Mouse (Mus musculus) liver, embryonic 15.5 days (tissue): ENCODE data around the gene Vstm4. TPM values are rescaled to one million over a fixed set of nuclear protein-coding genes. Genes with fewer than 3 reads are reported as not detected.

ENCODE experiments used
- ATAC-seq: fragments of 200-750 bp; cut with Nextera tagmentation; 2 replicates; pipeline ENCODE4 v1.8.0; 2017; ENCODE audit warnings: moderate number of reproducible peaks, mild to moderate bottlenecking, moderate library complexity; ENCODE audit not compliant: insufficient read depth
- H3K27ac ChIP-seq: fragments of 300-500 bp; sonication (generic); replicated peaks from 2 replicates; pipeline ENCODE4 v1.5.1; 2015; ENCODE audit warnings: mild to moderate bottlenecking, inconsistent platforms
- H3K27me3 ChIP-seq: fragments of 300-500 bp; sonication (generic); 2 replicates; pipeline ENCODE4 v1.6.1; 2015; ENCODE audit warnings: mild to moderate bottlenecking, inconsistent platforms
- H3K36me3 ChIP-seq: fragments of 300-500 bp; sonication (generic); replicated peaks from 2 replicates; pipeline ENCODE4 v1.6.1; 2015; ENCODE audit warnings: moderate library complexity, mild to moderate bottlenecking, inconsistent platforms
- H3K4me1 ChIP-seq: fragments of 300-500 bp; sonication (generic); replicated peaks from 2 replicates; pipeline ENCODE4 v1.6.1; 2015; ENCODE audit warnings: inconsistent platforms
- H3K4me2 ChIP-seq: fragments of 300-500 bp; sonication (generic); 2 replicates; pipeline ENCODE4 v1.6.1; 2015; ENCODE audit warnings: moderate library complexity, mild to moderate bottlenecking, inconsistent platforms
- H3K4me3 ChIP-seq: fragments of 300-500 bp; sonication (generic); replicated peaks from 2 replicates; pipeline ENCODE4 v1.5.1; 2015; ENCODE audit warnings: mild to moderate bottlenecking, inconsistent platforms
- H3K9ac ChIP-seq: fragments of 300-500 bp; sonication (generic); 2 replicates; pipeline ENCODE4 v1.6.1; 2015; ENCODE audit warnings: moderate library complexity, mild to moderate bottlenecking, inconsistent platforms
- H3K9me3 ChIP-seq: fragments of 300-500 bp; sonication (generic); replicated peaks from 2 replicates; pipeline ENCODE4 v1.6.1; 2016; ENCODE audit warnings: inconsistent platforms
- WGBS: fragments of 180-500 bp; shearing (Covaris S2); methylation state at CpG from one replicate; pipeline ENCODE4 v1.1.7; 2015; ENCODE audit warnings: mixed read lengths; ENCODE audit not compliant: insufficient replicate concordance; 5-methylcytosine and 5-hydroxymethylcytosine counted together
- polyA plus RNA-seq: library from polyadenylated mRNA; unstranded; fragments of >200 nt; fragmentation: Nextera tagmentation; extraction: Ambion mirVana; gene quantifications from 2 replicates; pipeline ENCODE4 v1.2.1, GENCODE M21; 2015

The Vstm4 gene
- polyA plus RNA-seq, 1 experiment from 2014 or later: 4.7 TPM

DNA sequence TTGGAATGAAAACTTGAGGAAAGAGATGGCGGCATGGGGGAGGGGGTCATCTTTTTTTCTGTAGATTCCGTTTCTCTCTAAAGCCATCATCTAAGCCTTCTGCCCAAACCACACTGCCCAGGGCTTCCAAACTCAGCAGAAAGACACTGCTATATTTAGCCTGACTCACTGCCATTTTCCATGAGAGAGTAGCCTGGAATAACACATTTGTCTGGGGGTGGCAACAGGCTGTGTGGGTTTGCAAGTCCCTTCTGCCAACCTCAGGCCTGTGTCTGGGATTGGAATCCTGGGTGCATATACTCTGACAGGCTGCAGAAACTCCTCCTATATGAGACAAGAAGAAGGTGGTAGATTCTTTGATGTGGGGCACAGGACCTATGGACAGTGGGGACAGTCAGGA, 91.0 kb downstream of the Vstm4 start:
- Histone ChIP-seq H3K27me3 (no peaks in the 10 kb centered on the region), H3K36me3 (no peaks in the 10 kb centered on the region)
- ATAC-seq: no peak

DNA sequence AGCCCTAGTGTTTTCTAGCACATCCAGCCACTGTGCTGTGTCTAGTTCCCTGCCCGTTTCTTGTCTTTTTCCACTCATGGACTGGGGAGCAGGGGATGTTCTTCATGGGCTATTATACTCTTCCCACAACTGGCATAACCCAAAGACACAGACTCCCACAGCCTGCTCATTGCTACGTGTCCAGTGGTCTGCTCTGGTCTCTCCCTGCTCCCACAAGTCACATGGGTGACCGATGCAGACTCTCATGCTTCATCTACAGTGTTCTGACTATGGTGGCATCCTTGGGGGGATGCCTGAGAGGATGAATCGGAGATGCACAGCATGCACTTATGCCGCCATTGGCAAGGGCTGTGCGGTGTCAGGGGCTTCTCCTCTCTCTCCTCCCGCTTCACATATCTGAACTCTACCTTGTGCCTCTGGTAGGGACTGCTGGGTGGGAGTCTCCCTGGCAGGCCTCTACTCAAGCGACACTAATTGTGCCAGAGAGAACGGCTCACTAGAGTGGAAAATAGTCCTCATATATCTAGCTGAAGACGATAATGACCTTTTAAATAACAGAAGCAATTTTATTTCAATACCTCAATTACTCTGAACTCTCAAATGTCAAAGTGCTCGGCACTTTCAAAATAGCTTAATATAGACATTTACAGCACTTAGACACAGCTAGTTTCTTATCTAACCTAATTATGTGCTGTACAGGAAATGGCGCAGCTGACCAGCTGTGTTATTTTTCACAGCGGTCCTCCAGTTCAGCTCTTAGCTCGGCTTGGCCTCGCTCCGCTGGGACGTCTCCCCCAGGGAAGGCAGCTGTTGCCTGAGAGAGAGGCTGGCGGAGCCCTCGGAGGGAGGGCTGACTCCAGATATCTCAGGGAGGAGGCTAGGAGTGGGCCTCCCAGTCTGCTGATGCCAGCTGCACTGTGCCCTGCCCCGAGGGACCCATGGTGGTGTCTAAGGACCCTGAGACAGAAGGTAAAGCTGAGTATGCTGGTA, 94.1 kb downstream of the Vstm4 start:
- ATAC-seq: no peak
- no peak overlapping the region for H3K4me3 ChIP-seq
- no peaks in the 10 kb centered on the region for H3K9me3 ChIP-seq
- no peak overlapping the region for H3K4me2 ChIP-seq
- H3K9ac ChIP-seq: no peak overlapping the region
- WGBS: 51% methylated on average over 20 of the region's 20 CpGs
- H3K36me3 ChIP-seq: no peaks in the 10 kb centered on the region
- H3K4me1 ChIP-seq: no peaks in the 10 kb centered on the region
- H3K27ac ChIP-seq: no peak overlapping the region
- no peaks in the 10 kb centered on the region for H3K27me3 ChIP-seq

More for the DNA sequence above, 91.0 kb downstream of the Vstm4 start:
- Histone ChIP-seq H3K9me3 (no peaks in the 10 kb centered on the region), H3K4me2 (no peak overlapping the region), H3K9ac (no peak overlapping the region), H3K27ac (no peak overlapping the region), H3K4me1 (no peaks in the 10 kb centered on the region), H3K4me3 (no peak overlapping the region)
- WGBS: 73% methylated on average over 2 of the region's 2 CpGs

DNA sequence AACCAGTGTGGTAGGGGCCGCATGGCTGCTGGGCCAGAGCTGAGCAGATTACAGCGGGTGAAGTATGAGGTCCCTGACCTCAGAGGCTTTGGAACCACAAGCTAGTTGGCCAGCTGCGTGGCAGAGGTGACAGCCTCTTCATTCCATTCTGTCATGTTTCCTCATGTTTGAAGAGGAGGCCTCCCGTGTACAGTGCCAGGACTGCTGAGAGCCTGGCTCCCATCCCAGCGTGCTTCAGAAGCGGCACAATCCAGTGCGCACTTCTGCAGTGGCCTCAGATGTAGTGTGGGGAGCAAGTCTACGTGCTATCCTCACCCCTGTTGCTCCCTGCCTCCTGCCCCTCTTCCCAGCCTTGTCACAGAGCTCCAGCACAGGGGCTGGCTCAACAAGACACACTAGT, 99.9 kb downstream of the Vstm4 start:
- H3K4me1 ChIP-seq: no peaks in the 10 kb centered on the region
- 64% methylated on average over 8 of the region's 8 CpGs for WGBS
- no peak overlapping the region for H3K4me2 ChIP-seq
- no peaks in the 10 kb centered on the region for H3K36me3 ChIP-seq
- no peak overlapping the region for H3K4me3 ChIP-seq
- no peak for ATAC-seq
- no peaks in the 10 kb centered on the region for H3K9me3 ChIP-seq
- H3K9ac ChIP-seq: no peak overlapping the region
- no peaks in the 10 kb centered on the region for H3K27me3 ChIP-seq
- H3K27ac ChIP-seq: no peak overlapping the region

DNA sequence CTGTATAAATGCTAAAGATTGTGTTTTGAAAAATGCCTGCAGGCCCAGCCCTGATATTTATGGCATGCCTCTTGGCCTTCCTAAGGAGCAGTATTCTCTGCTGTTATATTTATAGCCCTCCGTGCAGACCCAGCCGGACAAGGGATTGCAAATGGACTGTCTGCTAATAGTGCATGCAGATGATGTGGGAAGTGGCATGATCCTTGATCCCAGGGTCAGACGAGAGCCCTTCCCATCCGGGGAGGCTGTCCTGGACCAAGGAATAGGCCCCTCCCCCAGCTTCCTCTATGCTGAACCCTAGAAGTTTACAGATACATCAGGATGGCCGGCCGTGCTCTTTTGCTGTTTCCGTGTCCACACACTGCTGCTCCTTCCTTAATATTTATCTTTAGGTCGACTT, 102.1 kb downstream of the Vstm4 start:
- Histone ChIP-seq H3K36me3 (no peaks in the 10 kb centered on the region), H3K27me3 (no peaks in the 10 kb centered on the region), H3K4me1 (no peaks in the 10 kb centered on the region), H3K9ac (no peak overlapping the region), H3K4me2 (no peak overlapping the region), H3K27ac (no peak overlapping the region), H3K9me3 (no peaks in the 10 kb centered on the region), H3K4me3 (no peak overlapping the region)
- 58% methylated on average over 8 of the region's 8 CpGs for WGBS
- ATAC-seq: no peak; the same call in 1 of the 2 replicates

DNA sequence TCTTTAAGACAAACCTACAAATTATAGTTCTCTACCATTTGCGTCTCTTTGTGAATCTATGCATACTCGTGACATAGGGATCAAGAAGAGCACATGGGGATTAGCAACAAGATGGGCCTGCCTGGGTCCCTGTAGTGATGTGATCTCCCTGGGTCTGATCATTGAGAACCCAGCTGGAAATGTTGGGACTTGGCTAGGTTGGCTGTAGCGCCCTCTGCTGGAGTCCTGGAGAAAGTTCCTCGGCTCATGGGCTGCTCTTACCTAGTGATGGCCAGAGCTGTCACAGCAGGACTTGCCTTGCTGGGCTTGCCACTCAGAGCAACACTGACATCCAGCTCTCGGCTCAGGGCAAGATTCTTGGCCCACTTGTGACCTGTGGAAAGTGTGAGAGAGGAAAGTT, 103.9 kb downstream of the Vstm4 start:
- Histone ChIP-seq H3K27ac (no peak overlapping the region), H3K9me3 (no peaks in the 10 kb centered on the region), H3K36me3 (no peaks in the 10 kb centered on the region), H3K4me1 (no peaks in the 10 kb centered on the region), H3K27me3 (no peaks in the 10 kb centered on the region), H3K4me3 (no peak overlapping the region), H3K4me2 (no peak overlapping the region), H3K9ac (no peak overlapping the region)
- WGBS: 30% methylated on average over 5 of the region's 5 CpGs
- no peak for ATAC-seq

DNA sequence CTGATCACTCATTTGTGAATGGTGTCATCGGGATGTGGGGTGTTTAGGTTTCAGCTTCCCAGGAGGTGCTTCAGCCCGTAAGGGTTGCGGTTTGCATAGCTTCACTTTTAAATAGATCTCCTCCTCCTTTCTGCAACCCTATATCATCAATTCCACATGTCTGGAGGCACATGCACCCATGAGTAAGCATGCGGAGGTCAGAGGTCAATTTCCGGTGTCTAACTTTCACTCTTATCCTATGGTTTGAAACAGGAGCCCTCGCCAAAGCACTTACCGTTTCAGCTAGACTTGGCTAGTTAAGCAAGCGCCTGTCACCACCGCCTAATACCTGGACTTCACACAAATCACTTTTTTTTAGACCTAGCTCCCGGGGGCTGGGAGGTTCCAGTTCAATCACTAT, 108.2 kb downstream of the Vstm4 start:
- Histone ChIP-seq H3K27me3 (no peaks in the 10 kb centered on the region), H3K4me1 (no peaks in the 10 kb centered on the region), H3K4me3 (no peak overlapping the region), H3K9me3 (no peaks in the 10 kb centered on the region), H3K36me3 (no peaks in the 10 kb centered on the region), H3K4me2 (no peak overlapping the region), H3K9ac (no peak overlapping the region), H3K27ac (no peak overlapping the region)
- no peak for ATAC-seq
- 68% methylated on average over 10 of the region's 10 CpGs for WGBS

DNA sequence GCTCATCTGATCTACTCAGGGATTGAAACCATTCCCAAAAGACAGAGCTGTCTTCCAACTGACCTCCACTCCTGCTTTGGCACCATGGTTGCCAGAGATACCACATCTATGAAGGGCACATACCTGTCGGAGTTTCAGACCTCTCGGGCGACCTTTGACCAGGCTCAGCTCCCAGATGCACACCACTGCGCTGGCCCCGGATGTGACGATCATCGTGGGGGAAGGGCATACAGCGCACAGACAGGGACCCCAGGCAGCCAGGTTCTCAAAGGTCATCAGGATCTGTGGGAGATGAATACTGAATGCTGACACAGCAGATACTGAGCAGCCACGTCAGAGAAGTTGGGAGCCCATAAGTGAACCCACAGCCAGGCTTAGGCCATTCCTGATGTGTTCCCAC, 114.1 kb downstream of the Vstm4 start:
- Histone ChIP-seq H3K9me3 (no peaks in the 10 kb centered on the region), H3K27me3 (no peaks in the 10 kb centered on the region), H3K4me3 (no peak overlapping the region), H3K36me3 (no peaks in the 10 kb centered on the region), H3K9ac (no peak overlapping the region), H3K4me2 (peak overlapping the region; percentile 27), H3K27ac (no peak overlapping the region), H3K4me1 (no peaks in the 10 kb centered on the region)
- WGBS: 74% methylated on average over 9 of the region's 9 CpGs
- no peak for ATAC-seq

DNA sequence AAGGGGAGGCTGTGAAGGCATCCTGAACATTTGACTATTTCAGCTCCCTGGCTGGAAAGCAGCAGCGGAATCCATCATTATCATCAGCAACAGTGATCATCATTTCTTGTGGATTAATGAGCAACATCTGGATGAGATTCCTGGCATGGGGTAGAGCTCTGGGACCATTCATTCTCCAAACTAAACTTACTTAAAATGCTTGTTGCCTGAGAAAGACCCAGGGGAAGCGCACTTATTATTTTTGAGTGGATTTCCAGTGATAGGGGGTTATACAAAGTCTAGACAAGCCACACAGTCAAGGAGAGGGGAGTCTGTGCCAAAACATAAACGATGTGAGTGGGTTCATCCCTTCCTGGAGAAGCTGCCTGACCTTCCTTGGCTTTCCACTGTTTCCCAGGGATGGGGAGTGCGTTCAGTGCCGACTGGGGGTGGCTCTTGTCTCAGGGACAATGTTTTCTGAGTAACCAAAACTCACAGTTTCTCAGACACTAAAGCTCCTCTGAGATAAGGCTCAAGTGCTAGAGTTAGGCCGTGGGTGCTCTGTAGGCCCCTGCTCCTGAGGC, 127.7 kb downstream of the Vstm4 start:
- no peaks in the 10 kb centered on the region for H3K9me3 ChIP-seq
- no peak overlapping the region for H3K27ac ChIP-seq
- no peaks in the 10 kb centered on the region for H3K27me3 ChIP-seq
- no peaks in the 10 kb centered on the region for H3K36me3 ChIP-seq
- 61% methylated on average over 6 of the region's 6 CpGs for WGBS
- no peak for ATAC-seq
- H3K9ac ChIP-seq: no peak overlapping the region
- no peaks in the 10 kb centered on the region for H3K4me1 ChIP-seq
- no peak overlapping the region for H3K4me2 ChIP-seq
- H3K4me3 ChIP-seq: no peak overlapping the region

DNA sequence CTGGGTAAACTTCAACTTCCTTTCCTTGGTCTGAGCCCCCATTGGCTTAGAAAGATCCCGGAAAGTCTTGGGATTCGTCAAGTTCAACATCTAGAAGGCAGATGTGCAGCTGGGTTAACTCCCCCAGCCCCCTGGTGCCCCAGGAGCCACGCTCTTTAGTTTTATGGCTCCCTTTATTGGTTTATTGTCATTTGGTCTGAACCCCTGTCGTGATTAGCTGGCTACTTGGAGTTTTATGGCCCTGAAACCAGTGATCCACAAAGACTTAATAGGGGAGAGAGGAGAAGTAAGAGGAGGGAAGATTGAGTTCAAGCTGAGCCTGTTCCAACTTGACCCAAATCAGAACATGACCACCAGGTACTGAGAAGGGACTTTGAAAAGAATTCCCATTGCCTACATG, 130.1 kb downstream of the Vstm4 start:
- no peak for ATAC-seq
- 55% methylated on average over 4 of the region's 4 CpGs for WGBS
- H3K4me1 ChIP-seq: no peaks in the 10 kb centered on the region
- H3K9me3 ChIP-seq: no peaks in the 10 kb centered on the region
- no peak overlapping the region for H3K27ac ChIP-seq
- no peak overlapping the region for H3K4me3 ChIP-seq
- H3K27me3 ChIP-seq: no peaks in the 10 kb centered on the region
- H3K9ac ChIP-seq: no peak overlapping the region
- no peak overlapping the region for H3K4me2 ChIP-seq
- no peaks in the 10 kb centered on the region for H3K36me3 ChIP-seq
